Mouse (Mus musculus) testis, adult 2 months (tissue): ENCODE data around the gene Thra.

Experiments used
- CTCF ChIP-seq: fragments of 200-500 bp; IDR thresholded peaks from 2 replicates; pipeline ENCODE4 v1.5.1; 2012; ENCODE audit warnings: low read depth, mild to moderate bottlenecking, inconsistent platforms, low read length, moderate library complexity; ENCODE audit not compliant: control insufficient read depth, insufficient read depth, insufficient replicate concordance
- POLR2A ChIP-seq: fragments of 200-500 bp; IDR thresholded peaks from 2 replicates; pipeline ENCODE4 v1.6.1; 2012; ENCODE audit warnings: low read depth, mild to moderate bottlenecking, inconsistent platforms, low read length, moderate library complexity; ENCODE audit not compliant: control insufficient read depth

DNA sequence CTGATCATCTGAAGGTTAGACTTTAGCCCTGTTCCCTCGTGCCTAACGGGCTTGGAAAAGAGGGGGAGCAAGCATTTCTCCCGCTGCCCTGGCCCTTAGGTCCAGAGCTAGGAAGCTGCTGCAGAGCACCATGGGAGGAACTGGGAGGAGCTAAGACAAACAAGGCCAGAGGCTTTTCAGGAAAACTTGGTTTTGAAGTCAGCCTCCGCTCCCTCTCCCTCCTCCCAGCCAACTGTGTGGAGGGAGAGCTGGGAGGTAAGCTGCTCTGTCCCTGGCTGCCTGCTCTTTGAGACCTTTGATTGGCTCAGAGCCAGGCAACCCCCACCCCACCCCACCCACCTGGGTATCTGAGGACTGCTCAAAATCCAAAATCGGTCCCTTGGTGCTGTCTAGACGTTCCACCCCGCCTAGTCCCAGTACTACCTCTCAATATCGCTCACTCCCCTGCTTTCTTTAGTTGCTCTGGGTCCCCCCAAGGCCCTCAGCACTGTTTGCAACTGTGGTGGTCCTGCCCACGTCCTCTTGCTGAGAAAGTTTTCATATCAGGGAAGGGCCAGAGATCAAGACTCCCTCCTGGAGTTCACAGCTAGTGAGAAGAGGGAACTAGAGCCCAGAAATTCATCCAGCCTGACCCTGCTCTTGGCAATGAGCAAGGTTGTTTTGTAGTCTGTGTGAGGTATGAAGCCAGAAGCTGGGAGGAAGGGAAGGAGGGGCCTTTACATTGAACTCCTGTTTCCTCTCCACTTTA lies 36.6 kb downstream of the Thra start:
- no peak for TF ChIP-seq CTCF
- TF ChIP-seq POLR2A: peak; percentile 64
